Comparison of ENCODE assay signal across 31 mouse cellular contexts in genomic region chr7:34147193-34147592, GRCm38 (mm10). TPM values are rescaled to one million over a fixed set of nuclear protein-coding genes. Genes with fewer than 3 reads are reported as not detected.
DNase-seq lines count a peak whose midpoint lies in the region; ATAC-seq and TF ChIP-seq lines count a peak whose summit lies in the region.
"Had no signal": no experiment of that assay in that cellular context is flagged by ENCODE, and none has a peak within 500 bp of the region (broad histone marks: within the 10 kb centered on the region; RNA-seq: fewer than 3 reads in every experiment).

No protein-coding gene starts in this region.

- peak; percentile 90 for ATAC-seq in G1E (ENCODE audit: extremely low read depth, insufficient number of reproducible peaks, low FRiP score, poor library complexity, severe bottlenecking)
- peak; percentile 91 for ATAC-seq in liver, embryonic 12.5 days
- peak; percentile 52 for ATAC-seq in megakaryocyte progenitor cell, adult 5-6 weeks (replicated peaks; ENCODE audit: poor library complexity)
- ATAC-seq: forebrain, embryonic 16.5 days; hindbrain, postnatal 0 days had no signal

- 30% methylated on average over 4 of the region's 4 CpGs for WGBS in liver, embryonic 12.5 days (ENCODE audit: insufficient replicate concordance)

- H3K4me3 ChIP-seq in G1E (ENCODE audit: low read depth, low read length): peak overlapping the region; percentile 64; the same call in 1 of the 2 replicates
- H3K4me3 ChIP-seq in liver, embryonic 12.5 days: peak overlapping the region; percentile 9; the same call in 1 of the 2 replicates
- H3K4me3 ChIP-seq: embryonic facial prominence, embryonic 10.5 days; hindbrain, embryonic 10.5 days; layer of hippocampus, adult 2 months; limb, embryonic 12.5 days; megakaryocyte, embryonic 14.5 days; neural tube, embryonic 12.5 days had no signal

- peaks cover 9% of the 10 kb centered on the region for H3K9me3 ChIP-seq in G1E (replicated peaks)
- H3K9me3 ChIP-seq in liver, embryonic 12.5 days (replicated peaks): 0 out of 2 replicates have a peak, but pooled peaks cover 6% of the 10 kb centered on the region
- H3K9me3 ChIP-seq: hindbrain, embryonic 10.5 days; neural tube, embryonic 12.5 days had no signal

- peak overlapping the region; percentile 70 for H3K27ac ChIP-seq in liver, embryonic 12.5 days
- H3K27ac ChIP-seq: embryonic facial prominence, embryonic 10.5 days; hindbrain, embryonic 10.5 days; hindbrain, postnatal 0 days; kidney, postnatal 0 days; layer of hippocampus, adult 2 months; limb, embryonic 12.5 days; neural tube, embryonic 12.5 days had no signal

- H3K4me2 ChIP-seq in liver, embryonic 12.5 days: peak overlapping the region; percentile 53
- H3K4me2 ChIP-seq: heart, embryonic 11.5 days; limb, embryonic 12.5 days; neural tube, embryonic 12.5 days had no signal

- peak overlapping the region; percentile 32; the same call in 1 of the 2 replicates for H3K9ac ChIP-seq in liver, embryonic 12.5 days
- H3K9ac ChIP-seq: limb, embryonic 12.5 days; neural tube, embryonic 12.5 days had no signal

- no peak for TF ChIP-seq CTCF in G1E (IDR thresholded peaks at IDR 0.05; ENCODE audit: low read depth, low read length)

- peak; percentile 59 for DNase-seq in G1E (ENCODE audit: low spot score)
- peak; percentile 8 for DNase-seq in c-Kit-negative CD71-positive TER-119-positive erythroid progenitor cells, embryonic 14.5 days (ENCODE audit: low read depth, low spot score)
- no peak for DNase-seq in cerebellum, adult 9-11 months
- DNase-seq in right cerebral cortex, adult 18-20 months: no peak
- DNase-seq in right cerebral cortex, postnatal 14 days: no peak
- DNase-seq: adrenal gland, postnatal 10 days; cerebellum, adult 9-10 months; gastrocnemius, postnatal 10 days; heart, postnatal 10 days; kidney, adult 18-20 months; layer of hippocampus, postnatal 36 days; lung, adult 2 months; midbrain, embryonic 14.5 days; thymus, adult 2 months had no signal

- H3K27me3 ChIP-seq in G1E (ENCODE audit: insufficient read depth, low read length): no peaks in the 10 kb centered on the region
- H3K27me3 ChIP-seq in liver, embryonic 12.5 days (replicated peaks): no peaks in the 10 kb centered on the region
- H3K27me3 ChIP-seq: limb, embryonic 12.5 days; megakaryocyte, embryonic 14.5 days; neural tube, embryonic 12.5 days had no signal

- H3K36me3 ChIP-seq in G1E (replicated peaks): peaks cover 97% of the 10 kb centered on the region
- peaks cover 99% of the 10 kb centered on the region for H3K36me3 ChIP-seq in liver, embryonic 12.5 days

- H3K4me1 ChIP-seq in G1E (ENCODE audit: insufficient read depth, low read depth, low read length): peaks cover 40% of the 10 kb centered on the region
- H3K4me1 ChIP-seq in liver, embryonic 12.5 days: peaks cover 25% of the 10 kb centered on the region
- H3K4me1 ChIP-seq: embryonic facial prominence, embryonic 10.5 days; hindbrain, embryonic 10.5 days; limb, embryonic 12.5 days; neural tube, embryonic 12.5 days had no signal

RNA-seq across cellular contexts. Expression of gene Wtip, which starts 14.1 kb away (rescaled TPM):
- total RNA-seq in G1E (2014; fragmentation: Nextera tagmentation) (not detected in 2 replicates), G1E (2017) (not detected in 2 replicates)
- polyA plus RNA-seq in G1E (2012): not detected in 2 replicates
- polyA plus RNA-seq in liver, embryonic 12.5 days (2016; fragmentation: Nextera tagmentation; extraction: Ambion mirVana): 1.5 TPM in 2 replicates
- 0.20 and 0.34 TPM in 2 replicates for total RNA-seq in megakaryocyte progenitor cell, adult 5-6 weeks (2015)
- not detected in 2 replicates for total RNA-seq in megakaryocyte progenitor cell, adult 5-6 weeks (2017)

RNA-seq across cellular contexts. Expression of gene Uba2, which starts 22.2 kb away (rescaled TPM):
- total RNA-seq in G1E (2014; fragmentation: Nextera tagmentation) (251 and 253 TPM in 2 replicates), G1E (2017) (334 TPM in 2 replicates)
- polyA plus RNA-seq in G1E (2012): 57.5 and 69.1 TPM in 2 replicates
- 165 and 174 TPM in 2 replicates for polyA plus RNA-seq in liver, embryonic 12.5 days (2016; fragmentation: Nextera tagmentation; extraction: Ambion mirVana)
- total RNA-seq in megakaryocyte progenitor cell, adult 5-6 weeks (2015): 180 and 208 TPM in 2 replicates
- 184 and 193 TPM in 2 replicates for total RNA-seq in megakaryocyte progenitor cell, adult 5-6 weeks (2017)

RNA-seq across cellular contexts. Expression of gene Pdcd2l, which starts 49.3 kb away (rescaled TPM):
- total RNA-seq in G1E (2014; fragmentation: Nextera tagmentation) (36.6 and 38.6 TPM in 2 replicates), G1E (2017) (48.3 and 49.8 TPM in 2 replicates)
- polyA plus RNA-seq in G1E (2012): 6.9 and 8.0 TPM in 2 replicates
- 39.1 and 39.2 TPM in 2 replicates for polyA plus RNA-seq in liver, embryonic 12.5 days (2016; fragmentation: Nextera tagmentation; extraction: Ambion mirVana)
- total RNA-seq in megakaryocyte progenitor cell, adult 5-6 weeks (2015): 25.2 and 32.9 TPM in 2 replicates
- total RNA-seq in megakaryocyte progenitor cell, adult 5-6 weeks (2017): 33.0 and 42.0 TPM in 2 replicates

RNA-seq across cellular contexts. Expression of gene Scgb1b30, which starts 52.0 kb away (rescaled TPM):
- not detected in 2 replicates for total RNA-seq in G1E (2014; fragmentation: Nextera tagmentation)
- total RNA-seq in G1E (2017): not detected in 2 replicates
- polyA plus RNA-seq in G1E (2012): not detected in 2 replicates
- not detected in 2 replicates for polyA plus RNA-seq in liver, embryonic 12.5 days (2016; fragmentation: Nextera tagmentation; extraction: Ambion mirVana)
- total RNA-seq in megakaryocyte progenitor cell, adult 5-6 weeks (2015): not detected in 2 replicates
- total RNA-seq in megakaryocyte progenitor cell, adult 5-6 weeks (2017): not detected in 2 replicates
- total RNA-seq: adrenal gland, postnatal 10 days; ES-E14; gastrocnemius, postnatal 10 days; granulocyte monocyte progenitor cell, adult 5-6 weeks; heart, postnatal 10 days; hindbrain, postnatal 0 days; layer of hippocampus, adult 2 months; layer of hippocampus, postnatal 36 days; left cerebral cortex, postnatal 10 days had no signal
- polyA plus RNA-seq: cortical plate, adult 2 months; embryonic facial prominence, embryonic 10.5 days; forebrain, embryonic 16.5 days; heart, embryonic 11.5 days; hindbrain, embryonic 10.5 days; hindbrain, postnatal 0 days; kidney, postnatal 0 days; limb, embryonic 12.5 days; lung, adult 2 months; midbrain, embryonic 14.5 days; neural tube, embryonic 12.5 days; stomach, embryonic 14.5 days; thymus, adult 2 months had no signal

Comparison
In these comparisons a context has a peak if more than half of its experiments do, and no peak if none do; other contexts are left out.
1. DNase-seq: peak in G1E (single experiment) and c-Kit-negative CD71-positive TER-119-positive erythroid progenitor cells, embryonic 14.5 days (single experiment); none in cerebellum, adult 9-11 months (single experiment), right cerebral cortex, adult 18-20 months (single experiment) and right cerebral cortex, postnatal 14 days (single experiment).
2. Peak in every context shown above with its lines, with median percentiles within 50 percentile points of each other: ATAC-seq.